Mouse (Mus musculus): Measurements from ENCODE around the gene Arhgap36.

GRCm38 (mm10) chrX:49493739-49494449 is 30.1 kb downstream of the Arhgap36 start:
- TF ChIP-seq POLR2AphosphoS5 (IDR thresholded peaks at IDR 0.05; ENCODE audit: borderline replicate concordance, low read depth, low read length) (no peak), CTCF (IDR thresholded peaks at IDR 0.05 in 2 of 3, conservative IDR thresholded peaks at IDR 0.05 in 1 of 3; ENCODE audit: control insufficient read depth in 1 of 3, insufficient read depth in 1 of 3, low read depth in 2 of 3, low read length in 3 of 3, poor library complexity in 1 of 3, severe bottlenecking in 1 of 3) (no peak), ZNF384 (IDR thresholded peaks at IDR 0.05; ENCODE audit: low read depth, low read length) (no peak)
